ENCODE assay signal across 8 mouse cellular contexts in genomic region chr13:73260354-73261035, GRCm38 (mm10). TPM values are rescaled to one million over a fixed set of nuclear protein-coding genes. Genes with fewer than 3 reads are reported as not detected.
A peak's percentile ranks its signal among the peaks of the same experiment; 100 is the strongest.
DNase-seq lines count a peak whose midpoint lies in the region; ATAC-seq lines count a peak whose summit lies in the region.
"Had no signal": no experiment of that assay in that cellular context is flagged by ENCODE, and none has a peak within 500 bp of the region (broad histone marks: within the 10 kb centered on the region; RNA-seq: fewer than 3 reads in every experiment).

Irx4 (plus strand) TSS chr13:73260479.

- H3K4me3 ChIP-seq in forebrain, embryonic 11.5 days (ENCODE audit: low read depth, low read length) = peak within 1 kb of the TSS; percentile 28
- peak within 1 kb of the TSS; percentile 49 for H3K4me3 ChIP-seq in hindbrain, embryonic 12.5 days
- H3K4me3 ChIP-seq in midbrain, embryonic 14.5 days (replicated peaks; ENCODE audit: low read depth, low read length) = peak within 1 kb of the TSS; percentile 39

- H3K9me3 ChIP-seq in forebrain, embryonic 11.5 days (ENCODE audit: control insufficient read depth, low read length) = no peaks in the 10 kb centered on the region
- no peaks in the 10 kb centered on the region for H3K9me3 ChIP-seq in hindbrain, embryonic 12.5 days (replicated peaks)
- H3K9me3 ChIP-seq in midbrain, embryonic 14.5 days (ENCODE audit: control insufficient read depth, low read length) = no peaks in the 10 kb centered on the region

- H3K9ac ChIP-seq in forebrain, embryonic 11.5 days (ENCODE audit: low read length) = no peak within 1 kb of the TSS
- H3K9ac ChIP-seq in hindbrain, embryonic 12.5 days = peak within 1 kb of the TSS; percentile 53
- H3K9ac ChIP-seq in midbrain, embryonic 14.5 days (replicated peaks; ENCODE audit: low read length) = peak within 1 kb of the TSS; percentile 43; the same call in 1 of the 2 replicates

- H3K27me3 ChIP-seq in forebrain, embryonic 11.5 days (ENCODE audit: control insufficient read depth, insufficient read depth, low read length) = peaks cover 83% of the 10 kb centered on the region
- peaks cover 95% of the 10 kb centered on the region for H3K27me3 ChIP-seq in hindbrain, embryonic 12.5 days
- H3K27me3 ChIP-seq in midbrain, embryonic 14.5 days (ENCODE audit: control insufficient read depth, insufficient read depth, low read length) = peaks cover 81% of the 10 kb centered on the region

- ATAC-seq in forebrain, embryonic 11.5 days (replicated peaks; ENCODE audit: low FRiP score) = no peak
- ATAC-seq in hindbrain, embryonic 12.5 days (ENCODE audit: low FRiP score) = no peak
- no peak for ATAC-seq in midbrain, embryonic 14.5 days (ENCODE audit: low FRiP score, low TSS enrichment)
- no peak for ATAC-seq in cerebellum, adult (ENCODE audit: insufficient number of reproducible peaks, low FRiP score, low TSS enrichment)

- peak within 1 kb of the TSS; percentile 54 for H3K4me2 ChIP-seq in forebrain, embryonic 11.5 days (ENCODE audit: low read depth, low read length, severe bottlenecking)
- peak within 1 kb of the TSS; percentile 84 for H3K4me2 ChIP-seq in hindbrain, embryonic 12.5 days (replicated peaks)
- peak within 1 kb of the TSS; percentile 78 for H3K4me2 ChIP-seq in midbrain, embryonic 14.5 days (ENCODE audit: low read length)

- no peak within 1 kb of the TSS for H3K27ac ChIP-seq in forebrain, embryonic 11.5 days (ENCODE audit: low read depth, low read length)
- H3K27ac ChIP-seq in hindbrain, embryonic 12.5 days = peak within 1 kb of the TSS; percentile 48
- H3K27ac ChIP-seq in midbrain, embryonic 14.5 days (replicated peaks; ENCODE audit: low read depth, low read length) = no peak within 1 kb of the TSS

- H3K4me1 ChIP-seq in forebrain, embryonic 11.5 days (replicated peaks; ENCODE audit: control insufficient read depth, insufficient read depth, low read length) = peaks cover 18% of the 10 kb centered on the region; the same call in 1 of the 2 replicates
- peaks cover 34% of the 10 kb centered on the region for H3K4me1 ChIP-seq in hindbrain, embryonic 12.5 days
- H3K4me1 ChIP-seq in midbrain, embryonic 14.5 days (ENCODE audit: control insufficient read depth, insufficient read depth, low read length) = peaks cover 24% of the 10 kb centered on the region

- under 1% methylated on average over 65 of the region's 86 CpGs for WGBS in forebrain, embryonic 11.5 days
- WGBS in hindbrain, embryonic 12.5 days = under 1% methylated on average over 74 of the region's 86 CpGs
- WGBS in midbrain, embryonic 14.5 days = under 1% methylated on average over 73 of the region's 86 CpGs

- H3K36me3 ChIP-seq in forebrain, embryonic 11.5 days (ENCODE audit: control insufficient read depth, insufficient read depth, low read length) = no peaks in the 10 kb centered on the region
- H3K36me3 ChIP-seq in hindbrain, embryonic 12.5 days = no peaks in the 10 kb centered on the region
- H3K36me3 ChIP-seq in midbrain, embryonic 14.5 days (ENCODE audit: control insufficient read depth, insufficient read depth, low read length) = no peaks in the 10 kb centered on the region

- peak; percentile 51 for DNase-seq in embryo, embryonic 11 days
- no peak for DNase-seq in forebrain, embryonic 11.5 days (ENCODE audit: low spot score)
- peak; percentile 60 for DNase-seq in midbrain, embryonic 14.5 days
- no peak for DNase-seq in thymus, postnatal 14 days
- DNase-seq in right cerebral cortex, adult 18-20 months = no peak

RNA-seq across cellular contexts. Expression of gene Irx4, which starts in this region (rescaled TPM):
- polyA plus RNA-seq in forebrain, embryonic 11.5 days (2014; fragmentation: Nextera tagmentation; extraction: Ambion mirVana) = 1.2 and 1.8 TPM in 2 replicates
- polyA plus RNA-seq in hindbrain, embryonic 12.5 days (2016; fragmentation: Nextera tagmentation; extraction: Ambion mirVana) = 7.6 and 8.7 TPM in 2 replicates
- polyA plus RNA-seq in midbrain, embryonic 14.5 days (2014; fragmentation: Nextera tagmentation; extraction: Ambion mirVana) = 2.3 and 3.0 TPM in 2 replicates
- polyA plus RNA-seq: liver, adult 2 months had no signal

Comparison
In these comparisons a context has a peak if more than half of its experiments do, and no peak if none do; other contexts are left out.
1. DNase-seq: peak in embryo, embryonic 11 days (single experiment) and midbrain, embryonic 14.5 days (single experiment); none in forebrain, embryonic 11.5 days (single experiment), thymus, postnatal 14 days (single experiment) and right cerebral cortex, adult 18-20 months (single experiment).
2. Peak in every context shown above with its lines, with median percentiles within 50 percentile points of each other: H3K4me2 ChIP-seq and H3K4me3 ChIP-seq.